Mouse (Mus musculus) kidney, postnatal 0 days (tissue): ENCODE data around the gene Ncoa7. TPM values are rescaled to one million over a fixed set of nuclear protein-coding genes. Genes with fewer than 3 reads are reported as not detected.
A peak's percentile ranks its signal among the peaks of the same experiment; 100 is the strongest.

Source experiments
- ATAC-seq: fragments of 200-750 bp; cut with Nextera tagmentation; replicated peaks from 2 replicates; pipeline ENCODE4 v1.8.0; 2017; ENCODE audit warnings: low read depth, moderate number of reproducible peaks, moderate TSS enrichment, moderate library complexity; ENCODE audit not compliant: low FRiP score
- DNase-seq: peaks from one replicate; pipeline ENCODE4 v3.0.0-alpha.2; 2016; ENCODE audit warnings: low spot score
- H3K27ac ChIP-seq: fragments of 300-500 bp; sonication (generic); 2 replicates; pipeline ENCODE4 v1.5.1; 2014; ENCODE audit warnings: mild to moderate bottlenecking
- H3K27me3 ChIP-seq: fragments of 300-500 bp; sonication (generic); 2 replicates; pipeline ENCODE4 v1.6.1; 2014; ENCODE audit warnings: low read length, mixed read lengths; ENCODE audit not compliant: insufficient read depth
- H3K36me3 ChIP-seq: fragments of 300-500 bp; sonication (generic); 2 replicates; pipeline ENCODE4 v1.6.1; 2014; ENCODE audit warnings: low read length, mixed read lengths; ENCODE audit not compliant: insufficient read depth
- H3K4me1 ChIP-seq: fragments of 300-500 bp; sonication (generic); replicated peaks from 2 replicates; pipeline ENCODE4 v1.6.1; 2014; ENCODE audit warnings: antibody characterized with exemption, low read length, mixed read lengths; ENCODE audit not compliant: insufficient read depth
- H3K4me2 ChIP-seq: fragments of 300-500 bp; sonication (generic); 2 replicates; pipeline ENCODE4 v1.6.1; 2014; ENCODE audit warnings: mild to moderate bottlenecking, low read length, moderate library complexity, mixed read lengths
- H3K4me3 ChIP-seq: fragments of 300-500 bp; sonication (generic); replicated peaks from 2 replicates; pipeline ENCODE4 v1.5.1; 2014; ENCODE audit warnings: low read depth, low read length
- H3K9ac ChIP-seq: fragments of 300-500 bp; sonication (generic); 2 replicates; pipeline ENCODE4 v1.6.1; 2014; ENCODE audit warnings: low read depth, low read length
- H3K9me3 ChIP-seq: fragments of 300-500 bp; sonication (generic); replicated peaks from 2 replicates; pipeline ENCODE4 v1.6.1; 2016; ENCODE audit warnings: low read length, inconsistent platforms, mixed read lengths
- CTCF ChIP-seq: IDR thresholded peaks from 2 replicates; pipeline ENCODE4 v1.5.1; 2016; ENCODE audit warnings: antibody characterized with exemption, low read depth, mild to moderate bottlenecking, moderate library complexity
- WGBS: fragments of 180-500 bp; shearing (Covaris S2); extraction: QIAGEN DNeasy Blood & Tissue Kit; methylation state at CpG from one replicate; pipeline ENCODE4 v1.1.7; 2014; 5-methylcytosine and 5-hydroxymethylcytosine counted together
- polyA plus RNA-seq: library from polyadenylated mRNA; unstranded; fragments of >200 nt; fragmentation: Nextera tagmentation; extraction: Ambion mirVana; gene quantifications from 2 replicates; pipeline ENCODE4 v1.2.1, GENCODE M21; 2015

Ncoa7 gene
- 19.6 and 21.9 TPM in 2 replicates for polyA plus RNA-seq

- TF ChIP-seq CTCF = no peak
- Histone ChIP-seq H3K4me2 (peak within 1 kb of the TSS; percentile 69), H3K36me3 (no peaks in the 10 kb centered on the region), H3K27me3 (no peaks in the 10 kb centered on the region), H3K9ac (peak within 1 kb of the TSS; percentile 82), H3K4me3 (peak within 1 kb of the TSS; percentile 87), H3K27ac (peak within 1 kb of the TSS; percentile 97), H3K9me3 (no peaks in the 10 kb centered on the region), H3K4me1 (0 out of 2 replicates have a peak, but pooled peaks cover 7% of the 10 kb centered on the region)
- under 1% methylated on average over 62 of the region's 89 CpGs for WGBS
- DNase-seq (peak; percentile 87), ATAC-seq (peak; percentile 94)
Observed at GRCm38 (mm10) chr10:30802681-30803586, at the start of gene Ncoa7. TSS of gene Ncoa7 (minus strand) at chr10:30803326.

DNA sequence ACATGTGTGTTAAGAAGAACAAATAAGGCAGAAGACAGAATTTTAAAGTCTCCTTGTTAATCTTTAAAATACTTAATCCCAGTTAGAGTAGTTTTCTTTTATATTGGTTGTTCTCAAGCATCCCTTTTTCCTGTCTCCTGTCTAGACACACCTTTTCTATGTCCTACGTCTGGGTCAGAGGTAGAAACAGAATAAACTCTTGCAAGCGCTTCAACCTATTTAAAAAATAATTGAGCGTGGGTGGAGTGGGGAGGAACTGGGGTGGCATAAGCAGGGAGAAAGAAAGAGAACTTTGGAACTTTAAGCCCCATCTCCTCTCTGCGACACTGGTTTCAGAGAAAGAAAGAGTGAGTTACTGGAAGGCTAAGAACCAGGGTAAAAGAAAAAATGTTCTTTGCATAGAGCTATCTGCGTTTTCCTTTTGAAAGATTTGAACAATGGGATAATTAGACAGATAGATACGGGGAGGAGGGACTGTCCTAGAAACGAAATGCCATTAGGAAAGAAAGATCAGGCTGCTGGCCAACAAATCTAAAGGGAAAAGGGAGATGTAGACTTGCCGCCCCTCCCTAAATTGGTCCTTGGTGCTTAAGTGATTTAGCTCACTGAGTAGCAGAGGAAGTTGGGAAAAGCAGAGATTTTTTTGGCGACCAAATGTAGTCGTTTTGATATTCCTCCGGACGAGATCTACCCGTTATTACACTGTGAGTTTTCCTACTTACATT is 42.1 kb upstream of the Ncoa7 start:
- Histone ChIP-seq H3K36me3 (no peaks in the 10 kb centered on the region), H3K4me3 (no peak overlapping the region), H3K4me1 (no peaks in the 10 kb centered on the region), H3K4me2 (no peak overlapping the region), H3K27me3 (0 out of 2 replicates have a peak, but pooled peaks cover 4% of the 10 kb centered on the region), H3K9ac (no peak overlapping the region), H3K9me3 (no peaks in the 10 kb centered on the region), H3K27ac (no peak overlapping the region)
- ATAC-seq (no peak), DNase-seq (no peak)
- TF ChIP-seq CTCF = no peak
- WGBS = 20% methylated on average over 13 of the region's 13 CpGs

DNA sequence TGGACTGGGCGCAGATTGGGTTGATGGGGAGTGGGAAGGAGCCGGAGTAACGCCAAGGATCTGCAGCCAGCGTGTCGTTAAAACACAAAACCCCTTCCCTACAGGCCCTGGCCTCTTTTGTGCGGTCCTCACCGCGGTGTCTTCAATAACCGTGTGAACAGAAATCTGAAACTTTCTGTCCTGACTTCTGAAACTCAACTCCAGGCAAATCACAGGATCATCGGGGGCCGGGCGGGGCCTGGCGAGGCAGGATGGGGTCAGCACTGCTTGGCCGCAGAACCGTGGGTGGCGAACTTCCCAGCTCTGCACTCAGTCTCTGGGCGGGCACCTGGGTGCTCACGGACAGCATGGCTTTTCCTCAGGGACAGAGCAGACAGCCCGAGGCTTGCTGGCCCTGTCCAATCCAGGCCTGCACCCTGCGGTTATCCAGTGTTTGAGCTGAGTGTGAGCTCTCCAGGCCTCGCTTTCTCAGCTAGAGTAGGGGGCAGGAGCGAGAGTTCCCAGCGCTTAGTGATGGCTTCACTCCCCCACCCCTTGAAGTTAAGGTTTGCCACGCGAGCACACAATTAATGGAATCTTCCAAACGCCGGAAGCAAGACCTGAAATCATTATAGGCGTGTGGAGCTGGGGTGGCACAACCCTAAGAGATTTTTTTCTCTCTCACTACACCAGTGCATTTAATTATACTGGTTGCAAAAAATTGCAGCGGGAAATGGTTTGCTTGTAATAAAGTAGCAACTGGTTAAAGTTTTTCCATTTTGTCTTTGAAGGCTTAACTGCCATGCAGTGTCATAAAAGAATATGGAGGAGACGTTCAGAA is 41.3 kb upstream of the Ncoa7 start:
- no peaks in the 10 kb centered on the region for H3K36me3 ChIP-seq
- H3K4me1 ChIP-seq = no peaks in the 10 kb centered on the region
- peak overlapping the region; percentile 83 for H3K4me2 ChIP-seq
- H3K27ac ChIP-seq = no peak overlapping the region
- H3K4me3 ChIP-seq = peak overlapping the region; percentile 56
- 0 out of 2 replicates have a peak, but pooled peaks cover 4% of the 10 kb centered on the region for H3K27me3 ChIP-seq
- DNase-seq = peak; percentile 31
- 12% methylated on average over 30 of the region's 30 CpGs for WGBS
- no peak for TF ChIP-seq CTCF
- H3K9ac ChIP-seq = peak overlapping the region; percentile 23; the same call in 1 of the 2 replicates
- H3K9me3 ChIP-seq = no peaks in the 10 kb centered on the region
- no peak for ATAC-seq

GRCm38 (mm10) chr10:30843438-30844190 is 40.5 kb upstream of the Ncoa7 start:
- H3K4me2 ChIP-seq = peak overlapping the region; percentile 83
- peak overlapping the region; percentile 46; the same call in 1 of the 2 replicates for H3K9ac ChIP-seq
- H3K27ac ChIP-seq = 0 out of 2 replicates have a peak overlapping the region, but pooled peaks have one; percentile 50
- TF ChIP-seq CTCF = no peak
- DNase-seq (peak; percentile 55), ATAC-seq (no peak)
- peak overlapping the region; percentile 56 for H3K4me3 ChIP-seq
- no peaks in the 10 kb centered on the region for H3K4me1 ChIP-seq
- no peaks in the 10 kb centered on the region for H3K9me3 ChIP-seq
- H3K27me3 ChIP-seq = 0 out of 2 replicates have a peak, but pooled peaks cover 4% of the 10 kb centered on the region
- H3K36me3 ChIP-seq = no peaks in the 10 kb centered on the region
- 1% methylated on average over 21 of the region's 21 CpGs for WGBS

- Histone ChIP-seq H3K9ac (peak within 1 kb of the TSS; percentile 49; the same call in 1 of the 2 replicates), H3K36me3 (no peaks in the 10 kb centered on the region), H3K4me3 (peak within 1 kb of the TSS; percentile 56), H3K27me3 (0 out of 2 replicates have a peak, but pooled peaks cover 4% of the 10 kb centered on the region), H3K4me2 (peak within 1 kb of the TSS; percentile 83), H3K27ac (peak within 1 kb of the TSS; percentile 50; the same call in 1 of the 2 replicates), H3K9me3 (no peaks in the 10 kb centered on the region), H3K4me1 (no peaks in the 10 kb centered on the region)
- DNase-seq = peak; percentile 97
- ATAC-seq = peak; percentile 99
- WGBS = under 1% methylated on average over 70 of the region's 70 CpGs
- TF ChIP-seq CTCF = no peak
Observed at GRCm38 (mm10) chr10:30842643-30843437, 39.7 kb upstream of the Ncoa7 start, which contains the start of gene Hey2. TSS of gene Hey2 (minus strand) at chr10:30842801.
